Mouse (Mus musculus): Measurements from ENCODE around the gene Dennd2a.
A peak's percentile ranks its signal among the peaks of the same experiment; 100 is the strongest.

DNA sequence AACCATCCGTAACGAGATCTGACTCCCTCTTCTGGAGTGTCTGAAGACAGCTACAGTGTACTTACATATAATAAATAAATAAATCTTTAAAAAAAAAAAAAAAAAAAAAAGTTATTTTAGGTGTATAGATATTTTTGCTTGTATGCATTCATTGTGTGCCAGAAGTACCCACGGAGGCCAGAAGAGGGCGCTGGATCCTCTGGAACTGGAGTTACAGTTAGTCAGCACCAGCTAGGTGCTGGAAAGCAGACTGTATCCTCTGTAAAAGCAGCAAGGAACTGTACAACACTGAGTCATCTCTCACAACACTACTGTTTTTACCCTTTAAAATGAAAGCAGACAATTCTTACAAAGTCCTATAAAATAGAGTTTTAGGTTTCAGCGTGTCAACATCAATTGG is 141.9 kb downstream of the Dennd2a start:
- TF ChIP-seq POLR2A (IDR thresholded peaks at IDR 0.05; ENCODE audit: low read depth, low read length) (no peak), CTCF (IDR thresholded peaks at IDR 0.05; ENCODE audit: extremely low read depth, insufficient read depth, insufficient read length, insufficient replicate concordance) (peak; percentile 49; the same call in 1 of the 2 replicates)

All from spleen, adult 2 months (tissue).